7 mouse cellular contexts compared by ENCODE assay signal in the genomic region with DNA sequence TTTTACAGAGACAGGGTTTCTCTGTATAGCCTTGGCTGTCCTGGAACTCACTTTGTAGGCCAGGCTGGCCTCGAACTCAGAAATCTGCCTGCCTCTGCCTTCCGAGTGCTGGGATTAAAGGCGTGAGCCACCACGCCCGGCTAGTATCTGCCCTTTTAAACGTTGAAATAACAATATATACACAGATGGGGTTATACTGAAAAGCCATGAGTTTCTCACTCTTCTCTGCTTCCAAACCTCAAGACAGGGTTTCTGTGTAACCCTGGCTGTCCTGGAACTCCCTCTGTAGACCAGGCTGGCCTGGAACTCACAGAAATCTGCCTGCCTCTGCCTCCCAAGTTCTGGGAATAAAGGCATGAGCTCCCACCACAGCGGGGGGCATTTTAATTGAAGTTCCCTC. TPM values are rescaled to one million over a fixed set of nuclear protein-coding genes. Genes with fewer than 3 reads are reported as not detected.
DNase-seq lines count a peak whose midpoint lies in the region; ATAC-seq lines count a peak whose summit lies in the region.
"Not testable (repeated sequence)": the region's sequence is repeated elsewhere in the genome, so short reads cannot be mapped to it uniquely, and the experiment has no call there.

No protein-coding gene starts in this region.

- H3K4me1 ChIP-seq in forebrain, embryonic 11.5 days (replicated peaks; ENCODE audit: control insufficient read depth, insufficient read depth, low read length) = not testable (repeated sequence)
- peaks cover 20% of the 10 kb centered on the region for H3K4me1 ChIP-seq in heart, embryonic 12.5 days (replicated peaks)
- H3K4me1 ChIP-seq in hindbrain, embryonic 15.5 days (replicated peaks) = peaks cover 30% of the 10 kb centered on the region
- H3K4me1 ChIP-seq in limb, embryonic 13.5 days = peaks cover 24% of the 10 kb centered on the region
- peaks cover 25% of the 10 kb centered on the region for H3K4me1 ChIP-seq in lung, embryonic 15.5 days
- peaks cover 21% of the 10 kb centered on the region for H3K4me1 ChIP-seq in neural tube, embryonic 12.5 days

- DNase-seq in cerebellum, adult 9-10 months = peak; percentile 45
- not testable (repeated sequence) for DNase-seq in forebrain, embryonic 11.5 days (ENCODE audit: low spot score)

- not testable (repeated sequence) for ATAC-seq in forebrain, embryonic 11.5 days (replicated peaks; ENCODE audit: low FRiP score); heart, embryonic 12.5 days (ENCODE audit: insufficient number of reproducible peaks, low FRiP score); hindbrain, embryonic 15.5 days (ENCODE audit: low FRiP score, low read depth); limb, embryonic 13.5 days (ENCODE audit: low FRiP score, low read depth); lung, embryonic 15.5 days (ENCODE audit: borderline replicate concordance, extremely low read depth, low FRiP score, low TSS enrichment); neural tube, embryonic 12.5 days (ENCODE audit: low FRiP score, low read depth)

- H3K36me3 ChIP-seq in forebrain, embryonic 11.5 days (ENCODE audit: control insufficient read depth, insufficient read depth, low read length); heart, embryonic 12.5 days; hindbrain, embryonic 15.5 days; limb, embryonic 13.5 days; lung, embryonic 15.5 days; neural tube, embryonic 12.5 days: not testable (repeated sequence)

- H3K4me3 ChIP-seq in forebrain, embryonic 11.5 days (ENCODE audit: low read depth, low read length); heart, embryonic 12.5 days; limb, embryonic 13.5 days; neural tube, embryonic 12.5 days: not testable (repeated sequence)
- peak overlapping the region; percentile 94; the same call in 1 of the 2 replicates for H3K4me3 ChIP-seq in hindbrain, embryonic 15.5 days
- peak overlapping the region; percentile 96; the same call in 1 of the 2 replicates for H3K4me3 ChIP-seq in lung, embryonic 15.5 days

- peak overlapping the region; percentile 94 for H3K27ac ChIP-seq in forebrain, embryonic 11.5 days (ENCODE audit: low read depth, low read length)
- not testable (repeated sequence) for H3K27ac ChIP-seq in heart, embryonic 12.5 days (ENCODE audit: poor library complexity, severe bottlenecking); limb, embryonic 13.5 days; neural tube, embryonic 12.5 days
- H3K27ac ChIP-seq in hindbrain, embryonic 15.5 days (replicated peaks) = peak overlapping the region; percentile 97; the same call in 1 of the 2 replicates
- H3K27ac ChIP-seq in lung, embryonic 15.5 days = peak overlapping the region; percentile 98; the same call in 1 of the 2 replicates

- 92% methylated on average over 7 of the region's 7 CpGs for WGBS in forebrain, embryonic 11.5 days
- 85% methylated on average over 7 of the region's 7 CpGs for WGBS in heart, embryonic 12.5 days
- 92% methylated on average over 7 of the region's 7 CpGs for WGBS in hindbrain, embryonic 15.5 days
- 87% methylated on average over 7 of the region's 7 CpGs for WGBS in limb, embryonic 13.5 days
- WGBS in lung, embryonic 15.5 days = 82% methylated on average over 7 of the region's 7 CpGs
- 90% methylated on average over 7 of the region's 7 CpGs for WGBS in neural tube, embryonic 12.5 days

- peak overlapping the region; percentile 99; the same call in 1 of the 2 replicates for H3K9ac ChIP-seq in forebrain, embryonic 11.5 days (ENCODE audit: low read length)
- not testable (repeated sequence) for H3K9ac ChIP-seq in heart, embryonic 12.5 days; hindbrain, embryonic 15.5 days; limb, embryonic 13.5 days; lung, embryonic 15.5 days; neural tube, embryonic 12.5 days

- H3K27me3 ChIP-seq in forebrain, embryonic 11.5 days (ENCODE audit: control insufficient read depth, insufficient read depth, low read length); heart, embryonic 12.5 days (replicated peaks); hindbrain, embryonic 15.5 days; limb, embryonic 13.5 days; lung, embryonic 15.5 days; neural tube, embryonic 12.5 days (replicated peaks): not testable (repeated sequence)

- H3K4me2 ChIP-seq in forebrain, embryonic 11.5 days (ENCODE audit: low read depth, low read length, severe bottlenecking) = not testable (repeated sequence)
- H3K4me2 ChIP-seq in heart, embryonic 12.5 days = peak overlapping the region; percentile 75; the same call in 1 of the 2 replicates
- H3K4me2 ChIP-seq in hindbrain, embryonic 15.5 days = peak overlapping the region; percentile 81
- peak overlapping the region; percentile 74 for H3K4me2 ChIP-seq in limb, embryonic 13.5 days (replicated peaks)
- peak overlapping the region; percentile 58 for H3K4me2 ChIP-seq in lung, embryonic 15.5 days
- peak overlapping the region; percentile 73; the same call in 1 of the 2 replicates for H3K4me2 ChIP-seq in neural tube, embryonic 12.5 days (replicated peaks)

- H3K9me3 ChIP-seq in forebrain, embryonic 11.5 days (ENCODE audit: control insufficient read depth, low read length); heart, embryonic 12.5 days (replicated peaks); hindbrain, embryonic 15.5 days; limb, embryonic 13.5 days; lung, embryonic 15.5 days; neural tube, embryonic 12.5 days: not testable (repeated sequence)

RNA-seq across cellular contexts. Expression of a gene that starts 0.6 kb away (rescaled TPM):
- polyA plus RNA-seq in forebrain, embryonic 11.5 days (2014; fragmentation: Nextera tagmentation; extraction: Ambion mirVana) = 64.4 and 68.5 TPM in 2 replicates
- 72.2 and 72.5 TPM in 2 replicates for polyA plus RNA-seq in heart, embryonic 12.5 days (2016; fragmentation: Nextera tagmentation; extraction: Ambion mirVana)
- 105 and 111 TPM in 2 replicates for polyA plus RNA-seq in hindbrain, embryonic 15.5 days (2015; fragmentation: Nextera tagmentation; extraction: Ambion mirVana)
- 131 and 132 TPM in 2 replicates for polyA plus RNA-seq in limb, embryonic 13.5 days (2015; fragmentation: Nextera tagmentation; extraction: Ambion mirVana)
- 113 TPM in 2 replicates for polyA plus RNA-seq in lung, embryonic 15.5 days (2015; fragmentation: Nextera tagmentation; extraction: Ambion mirVana)
- polyA plus RNA-seq in neural tube, embryonic 12.5 days (2016; fragmentation: Nextera tagmentation; extraction: Ambion mirVana) = 152 and 166 TPM in 2 replicates

RNA-seq across cellular contexts. Expression of a gene that starts 49.7 kb away (rescaled TPM):
- polyA plus RNA-seq in forebrain, embryonic 11.5 days (2014; fragmentation: Nextera tagmentation; extraction: Ambion mirVana) = 121 and 132 TPM in 2 replicates
- 68.6 and 69.2 TPM in 2 replicates for polyA plus RNA-seq in heart, embryonic 12.5 days (2016; fragmentation: Nextera tagmentation; extraction: Ambion mirVana)
- polyA plus RNA-seq in hindbrain, embryonic 15.5 days (2015; fragmentation: Nextera tagmentation; extraction: Ambion mirVana) = 23.3 and 24.9 TPM in 2 replicates
- polyA plus RNA-seq in limb, embryonic 13.5 days (2015; fragmentation: Nextera tagmentation; extraction: Ambion mirVana) = 79.9 and 81.4 TPM in 2 replicates
- polyA plus RNA-seq in lung, embryonic 15.5 days (2015; fragmentation: Nextera tagmentation; extraction: Ambion mirVana) = 46.5 and 50.5 TPM in 2 replicates
- polyA plus RNA-seq in neural tube, embryonic 12.5 days (2016; fragmentation: Nextera tagmentation; extraction: Ambion mirVana) = 94.0 and 95.9 TPM in 2 replicates

RNA-seq across cellular contexts. Expression of a gene that starts 54.6 kb away (rescaled TPM):
- polyA plus RNA-seq in forebrain, embryonic 11.5 days (2014; fragmentation: Nextera tagmentation; extraction: Ambion mirVana) = 5.0 and 5.5 TPM in 2 replicates
- polyA plus RNA-seq in heart, embryonic 12.5 days (2016; fragmentation: Nextera tagmentation; extraction: Ambion mirVana) = 7.4 and 8.1 TPM in 2 replicates
- 9.2 and 9.6 TPM in 2 replicates for polyA plus RNA-seq in hindbrain, embryonic 15.5 days (2015; fragmentation: Nextera tagmentation; extraction: Ambion mirVana)
- 9.8 and 10.1 TPM in 2 replicates for polyA plus RNA-seq in limb, embryonic 13.5 days (2015; fragmentation: Nextera tagmentation; extraction: Ambion mirVana)
- polyA plus RNA-seq in lung, embryonic 15.5 days (2015; fragmentation: Nextera tagmentation; extraction: Ambion mirVana) = 12.2 and 13.4 TPM in 2 replicates
- polyA plus RNA-seq in neural tube, embryonic 12.5 days (2016; fragmentation: Nextera tagmentation; extraction: Ambion mirVana) = 6.5 and 7.0 TPM in 2 replicates
